Mouse (Mus musculus): ENCODE measurements at regions not wholly inside any gene's neighbourhood (a gene's known extent, or its start where the extent isn't known, plus 50 kb on each side); places are given as distances from the start of the nearest gene placed in this dataset. TPM values are rescaled to one million over a fixed set of nuclear protein-coding genes. Genes with fewer than 3 reads are reported as not detected.

GRCm38 (mm10) chr14:64595891-64596290 is 491.8 kb downstream of the Prss52 start:
- H3K4me1 ChIP-seq (replicated peaks), result peaks cover 13% of the 10 kb centered on the region; the same call in 1 of the 2 replicates
- H3K27me3 ChIP-seq, result peaks cover 47% of the 10 kb centered on the region
- no peak overlapping the region for H3K9ac ChIP-seq (replicated peaks)
- no peak overlapping the region for H3K27ac ChIP-seq
- no peak overlapping the region for H3K4me3 ChIP-seq (replicated peaks)
- H3K4me2 ChIP-seq, result no peak overlapping the region
- WGBS, result 86% methylated on average over 4 of the region's 4 CpGs
- no peaks in the 10 kb centered on the region for H3K9me3 ChIP-seq
- H3K36me3 ChIP-seq, result no peaks in the 10 kb centered on the region
- no peak for ATAC-seq (ENCODE audit: insufficient number of reproducible peaks, insufficient read depth, low FRiP score, low TSS enrichment, low read depth)

GRCm38 (mm10) chr14:64597218-64597617 is 493.1 kb downstream of the Prss52 start:
- Histone ChIP-seq H3K4me2 (no peak overlapping the region), H3K36me3 (no peaks in the 10 kb centered on the region), H3K27me3 (peaks cover 34% of the 10 kb centered on the region), H3K4me1 (replicated peaks) (peaks cover 12% of the 10 kb centered on the region; the same call in 1 of the 2 replicates), H3K9me3 (no peaks in the 10 kb centered on the region), H3K27ac (no peak overlapping the region), H3K9ac (replicated peaks) (no peak overlapping the region), H3K4me3 (replicated peaks) (no peak overlapping the region)
- 68% methylated on average over 8 of the region's 8 CpGs for WGBS
- ATAC-seq (ENCODE audit: insufficient number of reproducible peaks, insufficient read depth, low FRiP score, low TSS enrichment, low read depth), result no peak

MicroRNA genes in the stretch of these regions (microRNA counts, 519-probe panel; counts per million panel counts)
- microRNA mmu-miR-124, result not detected

Small RNA genes in the stretch of these regions (microRNA-seq; reads per million reads assigned to microRNA genes)
- gene Mir124a-1 (not detected), gene Mir3078 (not detected)
